Mouse (Mus musculus) midbrain, postnatal 0 days (tissue): ENCODE results near the gene Pin4. TPM values are rescaled to one million over a fixed set of nuclear protein-coding genes. Genes with fewer than 3 reads are reported as not detected.

Experiments used
- ATAC-seq: fragments of 200-750 bp; cut with Nextera tagmentation; 2 replicates; pipeline ENCODE4 v1.8.0; 2017; ENCODE audit warnings: moderate number of reproducible peaks, mild to moderate bottlenecking, moderate TSS enrichment, moderate library complexity; ENCODE audit not compliant: low FRiP score
- DNase-seq: peaks from one replicate; pipeline ENCODE4 v3.0.0-alpha.2; 2015; ENCODE audit warnings: low spot score
- H3K27ac ChIP-seq: fragments of 300-500 bp; sonication (generic); 2 replicates; pipeline ENCODE4 v1.5.1; 2014; ENCODE audit warnings: low read depth, mild to moderate bottlenecking, low read length, mixed read lengths
- H3K27me3 ChIP-seq: fragments of 300-500 bp; sonication (generic); 2 replicates; pipeline ENCODE4 v1.6.1; 2014; ENCODE audit warnings: low read length, control low read depth, mixed read lengths; ENCODE audit not compliant: insufficient read depth
- H3K36me3 ChIP-seq: fragments of 300-500 bp; sonication (generic); 2 replicates; pipeline ENCODE4 v1.6.1; 2014; ENCODE audit warnings: low read length, control low read depth, mixed read lengths; ENCODE audit not compliant: insufficient read depth
- H3K4me1 ChIP-seq: fragments of 300-500 bp; sonication (generic); 2 replicates; pipeline ENCODE4 v1.6.1; 2014; ENCODE audit warnings: mild to moderate bottlenecking, control low read depth, antibody characterized with exemption, low read length, mixed read lengths; ENCODE audit not compliant: insufficient read depth
- H3K4me2 ChIP-seq: fragments of 300-500 bp; sonication (generic); 2 replicates; pipeline ENCODE4 v1.6.1; 2014; ENCODE audit warnings: low read depth, mild to moderate bottlenecking, low read length, mixed read lengths; ENCODE audit not compliant: poor library complexity, severe bottlenecking
- H3K4me3 ChIP-seq: fragments of 300-500 bp; sonication (generic); 2 replicates; pipeline ENCODE4 v1.5.1; 2014; ENCODE audit warnings: low read depth, mild to moderate bottlenecking, low read length, moderate library complexity
- H3K9ac ChIP-seq: fragments of 300-500 bp; sonication (generic); replicated peaks from 2 replicates; pipeline ENCODE4 v1.6.1; 2014; ENCODE audit warnings: mild to moderate bottlenecking, low read length, moderate library complexity, mixed read lengths; ENCODE audit not compliant: poor library complexity, severe bottlenecking
- H3K9me3 ChIP-seq: fragments of 300-500 bp; sonication (generic); 2 replicates; pipeline ENCODE4 v1.6.1; 2016; ENCODE audit warnings: low read length, control low read depth
- CTCF ChIP-seq: IDR thresholded peaks from 2 replicates; pipeline ENCODE4 v1.5.1; 2016; ENCODE audit warnings: antibody characterized with exemption, mild to moderate bottlenecking
- WGBS: fragments of 180-500 bp; shearing (Covaris S2); extraction: QIAGEN DNeasy Blood & Tissue Kit; methylation state at CpG from one replicate; pipeline ENCODE4 v1.1.7; 2014; 5-methylcytosine and 5-hydroxymethylcytosine counted together
- polyA plus RNA-seq: library from polyadenylated mRNA; unstranded; fragments of >200 nt; fragmentation: Nextera tagmentation; extraction: Ambion mirVana; gene quantifications from 2 replicates; pipeline ENCODE4 v1.2.1, GENCODE M21; 2015
- total RNA-seq: library from RNA; depleted of rRNA; stranded (reverse); fragments of >200 nt; gene quantifications from 2 replicates; pipeline ENCODE4 v1.2.3, GENCODE M21; 2014; rRNA removed

Pin4 gene
- total RNA-seq: 7.7 and 17.8 TPM in 2 replicates
- 41.1 and 54.6 TPM in 2 replicates for polyA plus RNA-seq

DNA sequence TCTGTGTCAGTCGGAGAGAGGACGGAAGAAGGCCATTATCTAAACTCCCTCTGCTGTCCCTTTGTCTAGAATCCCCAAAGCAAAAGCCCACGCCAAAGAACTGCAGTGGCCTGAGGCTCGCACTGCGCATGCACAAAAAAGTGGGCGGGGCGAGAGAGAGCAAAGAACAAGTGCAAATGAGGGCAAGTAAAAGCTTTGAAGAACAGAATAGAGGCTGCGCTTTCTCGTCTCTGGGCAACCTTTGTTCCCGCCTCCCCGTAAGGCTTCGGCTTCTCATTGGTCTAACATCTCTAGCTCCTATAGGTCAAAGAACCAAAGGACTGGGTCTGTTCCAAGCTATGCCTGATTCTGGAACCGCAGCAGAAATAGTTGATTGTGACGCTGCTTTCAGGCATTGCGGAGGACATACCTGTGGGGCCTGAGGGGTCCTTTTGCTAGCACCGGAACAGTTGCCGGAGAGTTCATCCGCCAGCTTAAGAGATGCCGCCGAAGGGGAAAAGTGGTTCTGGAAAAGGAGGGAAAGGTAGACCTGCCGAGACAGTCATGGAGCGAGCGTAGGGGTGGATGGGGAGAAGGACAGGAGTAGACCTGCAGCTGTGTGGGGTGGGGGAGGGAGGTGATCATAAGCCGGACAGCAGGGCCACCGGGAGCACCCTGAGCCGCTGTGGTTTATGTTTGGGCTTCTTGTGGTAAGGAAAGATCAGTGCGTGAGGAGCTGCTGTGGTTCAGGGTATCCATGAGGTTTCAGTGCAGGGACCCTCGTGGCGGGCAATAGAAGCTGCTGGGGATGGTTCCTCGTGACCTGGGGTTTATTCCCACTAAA lies at the start of gene Pin4:
Gene Pin4 (plus strand): TSS at position 406 of the 823 bp plus-strand sequence.
- H3K9me3 ChIP-seq: no peaks in the 10 kb centered on the region
- H3K4me1 ChIP-seq: no peaks in the 10 kb centered on the region
- peak within 1 kb of the TSS; percentile 65 for H3K4me2 ChIP-seq
- no peaks in the 10 kb centered on the region for H3K27me3 ChIP-seq
- ATAC-seq (peak; percentile 98), DNase-seq (peak; percentile 98)
- peak; percentile 50 for TF ChIP-seq CTCF
- 21% methylated on average over 29 of the region's 30 CpGs for WGBS
- H3K9ac ChIP-seq: peak within 1 kb of the TSS; percentile 57
- peak within 1 kb of the TSS; percentile 68 for H3K27ac ChIP-seq
- H3K4me3 ChIP-seq: peak within 1 kb of the TSS; percentile 48
- H3K36me3 ChIP-seq: no peaks in the 10 kb centered on the region

DNA sequence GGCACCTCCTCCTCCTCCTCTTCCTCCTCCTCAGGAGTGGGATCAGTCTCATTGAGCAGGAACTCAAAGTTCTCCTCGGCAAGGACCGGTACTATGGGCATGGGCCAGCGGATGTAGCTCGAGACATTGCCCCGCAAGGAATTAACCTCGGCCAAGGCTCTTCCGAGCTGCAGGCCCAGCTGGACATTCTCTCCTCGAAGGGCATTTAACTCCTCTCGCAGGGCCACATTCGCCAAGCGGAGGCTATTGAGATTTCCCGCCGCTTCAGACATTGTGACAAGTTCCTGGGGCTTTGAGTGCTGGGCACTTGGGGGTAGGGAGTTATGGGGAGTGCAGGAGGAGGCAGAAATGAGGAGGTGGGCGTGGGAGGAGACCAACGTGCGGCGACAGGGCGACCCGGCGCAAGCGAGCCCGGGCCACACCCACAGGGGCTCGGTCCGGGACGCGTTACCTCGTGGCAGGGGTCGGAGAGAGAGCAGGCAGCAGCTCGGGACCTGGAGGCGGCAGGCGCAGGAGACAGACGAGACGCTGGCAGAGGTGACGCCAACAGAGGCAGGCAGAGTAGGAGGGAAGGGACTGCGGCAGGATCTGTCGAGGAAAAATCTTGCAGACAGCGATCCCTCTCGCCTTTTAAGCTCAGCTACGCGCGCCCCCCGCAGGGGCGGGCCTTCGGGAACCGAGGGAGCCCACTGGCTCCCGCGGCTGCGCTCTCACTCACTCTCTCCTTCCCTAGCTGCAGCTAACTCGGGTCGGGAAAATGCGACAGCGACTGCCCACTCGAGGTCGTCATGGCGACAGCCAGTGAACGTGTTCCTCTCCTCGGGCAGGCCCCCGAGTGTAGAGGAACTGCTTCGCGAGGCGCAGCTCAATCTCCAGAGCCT lies 48.4 kb upstream of the Pin4 start, which contains the start of gene Rtl5:
Gene Rtl5 (minus strand): TSS at position 714 of the 881 bp plus-strand sequence.
- Histone ChIP-seq H3K27ac (peak within 1 kb of the TSS; percentile 69), H3K27me3 (no peaks in the 10 kb centered on the region), H3K9ac (peak within 1 kb of the TSS; percentile 61), H3K36me3 (no peaks in the 10 kb centered on the region), H3K4me3 (peak within 1 kb of the TSS; percentile 43), H3K9me3 (no peaks in the 10 kb centered on the region), H3K4me2 (peak within 1 kb of the TSS; percentile 58), H3K4me1 (no peaks in the 10 kb centered on the region)
- DNase-seq: peak; percentile 91
- WGBS: 20% methylated on average over 55 of the region's 61 CpGs
- ATAC-seq: peak; percentile 92
- 0 out of 2 replicates have a peak, but pooled peaks have one; percentile 13 for TF ChIP-seq CTCF

DNA sequence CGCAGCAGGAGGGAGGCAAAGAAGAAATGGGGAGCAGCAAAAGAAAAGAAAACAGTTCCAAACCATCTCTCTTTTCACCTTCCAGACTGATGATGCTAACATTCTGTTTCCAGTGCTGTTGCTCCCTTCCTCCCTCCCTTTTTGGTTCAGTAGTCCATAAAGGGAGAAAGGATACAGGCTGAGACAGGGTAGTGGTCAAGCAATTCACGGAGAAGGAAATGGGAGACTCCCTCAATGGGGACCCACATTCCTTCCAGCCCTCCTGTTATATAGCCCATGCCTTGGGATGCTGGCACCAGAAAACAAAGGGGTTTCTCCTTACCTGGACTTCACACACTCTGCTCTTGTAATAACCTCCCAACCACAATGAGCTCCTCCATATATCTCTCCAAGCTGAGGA lies 47.7 kb upstream of the Pin4 start:
- H3K27me3 ChIP-seq: no peaks in the 10 kb centered on the region
- H3K27ac ChIP-seq: peak overlapping the region; percentile 69
- no peaks in the 10 kb centered on the region for H3K4me1 ChIP-seq
- peak overlapping the region; percentile 43 for H3K4me3 ChIP-seq
- no peaks in the 10 kb centered on the region for H3K9me3 ChIP-seq
- no peaks in the 10 kb centered on the region for H3K36me3 ChIP-seq
- DNase-seq (no peak), ATAC-seq (peak; percentile 36; the same call in 1 of the 2 replicates)
- H3K9ac ChIP-seq: no peak overlapping the region
- 25% methylated on average over 2 of the region's 2 CpGs for WGBS
- no peak for TF ChIP-seq CTCF
- peak overlapping the region; percentile 58 for H3K4me2 ChIP-seq

DNA sequence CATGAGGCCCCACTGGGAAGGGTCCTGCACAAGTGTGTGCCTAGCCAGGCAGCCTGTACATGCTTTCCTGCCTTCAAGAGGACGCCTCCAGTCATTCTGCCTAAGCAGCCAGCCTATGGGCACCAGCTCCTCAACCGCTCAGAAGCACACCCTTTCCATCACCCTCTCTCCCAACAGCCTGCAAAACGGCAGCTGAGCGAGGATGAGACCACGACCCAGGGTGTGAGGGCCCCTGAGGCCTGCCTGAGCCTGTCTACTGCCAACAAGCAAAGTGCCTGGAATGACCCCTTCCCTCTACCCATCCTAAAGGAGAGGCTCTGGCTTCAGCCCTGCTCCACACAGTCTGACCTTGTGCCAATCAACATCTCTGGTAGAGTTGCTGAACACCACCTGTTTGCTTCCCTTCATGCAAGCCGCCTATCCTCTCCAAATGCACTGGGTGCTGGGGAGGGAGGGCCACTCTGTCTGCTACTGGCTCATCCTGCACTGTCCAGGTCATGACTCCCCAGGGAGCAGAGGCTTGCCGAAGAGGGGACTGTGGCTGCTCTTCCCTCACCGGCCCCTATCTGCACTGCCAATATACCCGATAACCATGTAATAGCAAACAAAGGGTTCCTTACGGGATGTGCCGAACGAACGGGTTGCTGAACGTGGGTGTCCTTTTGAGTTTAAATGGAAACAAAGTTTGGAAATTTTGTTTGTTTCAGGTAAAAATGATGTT lies 45.5 kb upstream of the Pin4 start:
- ATAC-seq (no peak), DNase-seq (no peak)
- H3K27ac ChIP-seq: no peak overlapping the region
- H3K27me3 ChIP-seq: no peaks in the 10 kb centered on the region
- no peak overlapping the region for H3K4me2 ChIP-seq
- H3K9ac ChIP-seq: no peak overlapping the region
- no peak overlapping the region for H3K4me3 ChIP-seq
- peaks cover 2% of the 10 kb centered on the region; the same call in 1 of the 2 replicates for H3K36me3 ChIP-seq
- H3K4me1 ChIP-seq: no peaks in the 10 kb centered on the region
- H3K9me3 ChIP-seq: no peaks in the 10 kb centered on the region
- WGBS: 70% methylated on average over 14 of the region's 14 CpGs
- no peak for TF ChIP-seq CTCF

DNA sequence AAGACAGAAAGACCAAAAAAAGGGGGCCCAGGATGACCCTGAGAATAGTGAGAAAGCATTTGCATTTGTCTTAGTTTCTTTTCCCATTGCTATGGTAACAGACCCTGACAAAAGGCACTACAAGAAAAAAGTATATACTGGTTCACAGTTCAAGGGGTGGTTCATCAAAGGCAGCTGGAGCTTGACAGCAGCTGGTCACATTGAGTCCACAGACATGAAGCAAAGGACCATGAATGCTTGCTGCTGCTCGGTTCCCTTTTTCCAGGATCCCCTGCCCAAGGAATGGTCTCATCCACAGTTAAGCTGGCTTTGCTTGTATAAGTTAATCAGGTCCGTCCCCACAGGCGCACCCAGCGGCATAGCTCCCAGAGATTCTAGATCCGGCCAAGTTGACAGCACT lies 44.8 kb upstream of the Pin4 start:
- no peaks in the 10 kb centered on the region for H3K27me3 ChIP-seq
- H3K4me3 ChIP-seq: no peak overlapping the region
- WGBS: 52% methylated on average over 5 of the region's 5 CpGs
- DNase-seq (no peak), ATAC-seq (no peak)
- peaks cover 5% of the 10 kb centered on the region; the same call in 1 of the 2 replicates for H3K36me3 ChIP-seq
- no peaks in the 10 kb centered on the region for H3K4me1 ChIP-seq
- no peaks in the 10 kb centered on the region for H3K9me3 ChIP-seq
- no peak overlapping the region for H3K4me2 ChIP-seq
- no peak overlapping the region for H3K27ac ChIP-seq
- no peak overlapping the region for H3K9ac ChIP-seq
- no peak for TF ChIP-seq CTCF
